Comparison of ENCODE assay signal across 8 mouse cellular contexts in the genomic region with DNA sequence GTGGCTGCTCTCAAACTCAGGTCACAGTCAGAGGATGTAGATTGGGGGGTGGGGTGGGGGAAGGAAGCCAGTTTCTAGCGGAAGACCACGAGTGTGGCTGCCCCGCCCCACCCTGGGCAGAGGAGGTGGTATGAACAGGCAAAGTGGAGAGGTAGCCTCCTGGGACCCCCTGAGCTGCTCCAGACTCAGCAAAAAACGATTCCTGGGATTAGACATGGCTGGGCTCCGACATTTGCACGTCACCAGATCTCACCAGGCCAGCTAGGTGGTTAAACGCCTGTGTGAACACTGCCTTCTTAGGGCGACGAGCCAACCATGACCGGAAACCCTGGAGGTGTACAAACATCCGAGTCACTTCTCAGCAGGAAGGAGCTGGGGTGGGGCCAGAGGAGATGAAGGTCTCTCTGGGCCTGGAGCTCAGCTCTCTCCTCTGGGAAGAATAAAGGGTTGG. TPM values are rescaled to one million over a fixed set of nuclear protein-coding genes. Genes with fewer than 3 reads are reported as not detected.
DNase-seq lines count a peak whose midpoint lies in the region; ATAC-seq and TF ChIP-seq lines count a peak whose summit lies in the region.

No protein-coding gene starts in this region.

- peak; percentile 56 for ATAC-seq in liver, embryonic 16.5 days (ENCODE audit: low read depth)
- 0 out of 2 replicates have a peak, but pooled peaks have one; percentile 18 for ATAC-seq in stomach, embryonic 14.5 days (ENCODE audit: insufficient number of reproducible peaks, insufficient read depth, low FRiP score, low read depth)

- H3K9ac ChIP-seq in liver, embryonic 16.5 days (ENCODE audit: low read depth, low read length), result no peak overlapping the region
- H3K9ac ChIP-seq in stomach, embryonic 14.5 days (replicated peaks; ENCODE audit: low read depth, low read length), result no peak overlapping the region

- intact Hi-C loops in left cerebral cortex, adult 2 months (cut with DNase I), result no loop called here
- intact Hi-C loops in left cerebral cortex, postnatal 14 days (cut with DNase I), result no loop called here

- H3K4me2 ChIP-seq in liver, embryonic 16.5 days (ENCODE audit: low read depth, low read length), result no peak overlapping the region
- H3K4me2 ChIP-seq in stomach, embryonic 14.5 days (replicated peaks; ENCODE audit: low read depth, low read length), result no peak overlapping the region

- no peaks in the 10 kb centered on the region for H3K27me3 ChIP-seq in embryonic facial prominence, embryonic 10.5 days (replicated peaks; ENCODE audit: low read depth, poor library complexity, severe bottlenecking)
- H3K27me3 ChIP-seq in liver, embryonic 16.5 days (ENCODE audit: control insufficient read depth, insufficient read depth, low read depth, low read length), result no peaks in the 10 kb centered on the region
- no peaks in the 10 kb centered on the region for H3K27me3 ChIP-seq in stomach, embryonic 14.5 days (ENCODE audit: control insufficient read depth, insufficient read depth, low read length)

- H3K27ac ChIP-seq in left cerebral cortex, adult 2 months, result peak overlapping the region; percentile 66
- H3K27ac ChIP-seq in embryonic facial prominence, embryonic 10.5 days (replicated peaks), result peak overlapping the region; percentile 57
- peak overlapping the region; percentile 43 for H3K27ac ChIP-seq in liver, embryonic 16.5 days (ENCODE audit: low read length)
- H3K27ac ChIP-seq in stomach, embryonic 14.5 days (ENCODE audit: low read length), result peak overlapping the region; percentile 2; the same call in 1 of the 2 replicates

- TF ChIP-seq CTCF in left cerebral cortex, adult 2 months (IDR thresholded peaks at IDR 0.05), result no peak

- no peak overlapping the region for H3K4me3 ChIP-seq in left cerebral cortex, adult 2 months
- H3K4me3 ChIP-seq in embryonic facial prominence, embryonic 10.5 days, result no peak overlapping the region
- H3K4me3 ChIP-seq in liver, embryonic 16.5 days (ENCODE audit: low read depth, low read length), result no peak overlapping the region
- no peak overlapping the region for H3K4me3 ChIP-seq in stomach, embryonic 14.5 days (ENCODE audit: low read depth, low read length)

- no peak for DNase-seq in left cerebral cortex, adult 2 months (ENCODE audit: extremely low spot score in 1 of 2, low spot score in 2 of 2)
- no peak for DNase-seq in left cerebral cortex, postnatal 14 days (ENCODE audit: low spot score in 2 of 2)
- no peak for DNase-seq in embryonic facial prominence, embryonic 10.5 days (ENCODE audit: low spot score)
- DNase-seq in induced T-regulatory cell, adult 2 months (ENCODE audit: low read depth), result peak; percentile 93
- no peak for DNase-seq in layer of hippocampus, postnatal 36 days
- DNase-seq in ovary, postnatal 10 days (ENCODE audit: low spot score), result no peak

- peaks cover 61% of the 10 kb centered on the region for H3K36me3 ChIP-seq in embryonic facial prominence, embryonic 10.5 days (replicated peaks)
- H3K36me3 ChIP-seq in liver, embryonic 16.5 days (ENCODE audit: control insufficient read depth, insufficient read depth), result no peaks in the 10 kb centered on the region
- peaks cover 17% of the 10 kb centered on the region for H3K36me3 ChIP-seq in stomach, embryonic 14.5 days (ENCODE audit: control insufficient read depth, insufficient read depth, low read length)

- H3K4me1 ChIP-seq in embryonic facial prominence, embryonic 10.5 days, result peaks cover 24% of the 10 kb centered on the region
- H3K4me1 ChIP-seq in liver, embryonic 16.5 days (ENCODE audit: control insufficient read depth, low read depth, low read length), result peaks cover 25% of the 10 kb centered on the region
- H3K4me1 ChIP-seq in stomach, embryonic 14.5 days (ENCODE audit: control insufficient read depth, insufficient read depth, low read length), result no peaks in the 10 kb centered on the region

- 54% methylated on average over 11 of the region's 11 CpGs for WGBS in embryonic facial prominence, embryonic 10.5 days
- WGBS in liver, embryonic 16.5 days (ENCODE audit: insufficient replicate concordance), result 24% methylated on average over 11 of the region's 11 CpGs
- WGBS in stomach, embryonic 14.5 days, result 71% methylated on average over 11 of the region's 11 CpGs

- no peaks in the 10 kb centered on the region for H3K9me3 ChIP-seq in embryonic facial prominence, embryonic 10.5 days
- H3K9me3 ChIP-seq in liver, embryonic 16.5 days (replicated peaks; ENCODE audit: control insufficient read depth, low read length), result no peaks in the 10 kb centered on the region
- H3K9me3 ChIP-seq in stomach, embryonic 14.5 days (ENCODE audit: control insufficient read depth, low read depth, low read length), result no peaks in the 10 kb centered on the region

RNA-seq across cellular contexts. Expression of a gene that starts 23.7 kb away (rescaled TPM):
- 1 to 10 TPM; 1.7 to 2.6 TPM for total RNA-seq in left cerebral cortex, adult 2 months (2021)
- total RNA-seq in left cerebral cortex, postnatal 14 days (2021), result 1 to 10 TPM; 1.0 to 1.4 TPM
- 27.6 and 35.7 TPM in 2 replicates for polyA plus RNA-seq in embryonic facial prominence, embryonic 10.5 days (2016; fragmentation: Nextera tagmentation; extraction: Ambion mirVana)
- 0.27 and 0.61 TPM in 2 replicates for polyA plus RNA-seq in liver, embryonic 16.5 days (2015; fragmentation: Nextera tagmentation; extraction: Ambion mirVana)
- polyA plus RNA-seq in stomach, embryonic 14.5 days (2014; fragmentation: Nextera tagmentation; extraction: Ambion mirVana), result 158 and 163 TPM in 2 replicates
- total RNA-seq in layer of hippocampus, postnatal 36 days (2021), result 1 to 10 TPM; 1.5 to 1.9 TPM

RNA-seq across cellular contexts. Expression of a gene that starts 24.3 kb away (rescaled TPM):
- 10 to 100 TPM; 33.2 to 36.8 TPM for total RNA-seq in left cerebral cortex, adult 2 months (2021)
- total RNA-seq in left cerebral cortex, postnatal 14 days (2021), result 10 to 100 TPM; 29.3 to 32.9 TPM
- 2.3 and 3.0 TPM in 2 replicates for polyA plus RNA-seq in embryonic facial prominence, embryonic 10.5 days (2016; fragmentation: Nextera tagmentation; extraction: Ambion mirVana)
- 0.79 and 1.1 TPM in 2 replicates for polyA plus RNA-seq in liver, embryonic 16.5 days (2015; fragmentation: Nextera tagmentation; extraction: Ambion mirVana)
- 2.7 and 3.2 TPM in 2 replicates for polyA plus RNA-seq in stomach, embryonic 14.5 days (2014; fragmentation: Nextera tagmentation; extraction: Ambion mirVana)
- total RNA-seq in layer of hippocampus, postnatal 36 days (2021), result 10 to 100 TPM; 30.1 to 32.8 TPM

RNA-seq across cellular contexts. Expression of a gene that starts 41.5 kb away (rescaled TPM):
- total RNA-seq in left cerebral cortex, adult 2 months (2021), result 10 to 100 TPM in 1 of 2 experiments, 1 to 10 TPM in 1; 9.4 to 12.3 TPM
- 10 to 100 TPM in 1 of 2 experiments, 1 to 10 TPM in 1; 9.5 to 10.6 TPM for total RNA-seq in left cerebral cortex, postnatal 14 days (2021)
- polyA plus RNA-seq in embryonic facial prominence, embryonic 10.5 days (2016; fragmentation: Nextera tagmentation; extraction: Ambion mirVana), result 29.4 and 30.9 TPM in 2 replicates
- 6.5 and 8.6 TPM in 2 replicates for polyA plus RNA-seq in liver, embryonic 16.5 days (2015; fragmentation: Nextera tagmentation; extraction: Ambion mirVana)
- polyA plus RNA-seq in stomach, embryonic 14.5 days (2014; fragmentation: Nextera tagmentation; extraction: Ambion mirVana), result 17.7 and 18.9 TPM in 2 replicates
- 10 to 100 TPM; 10.1 to 10.3 TPM for total RNA-seq in layer of hippocampus, postnatal 36 days (2021)

RNA-seq across cellular contexts. Expression of a gene that starts 46.8 kb away (rescaled TPM):
- 1 to 10 TPM; 7.9 to 8.1 TPM for total RNA-seq in left cerebral cortex, adult 2 months (2021)
- 1 to 10 TPM; 6.2 TPM for total RNA-seq in left cerebral cortex, postnatal 14 days (2021)
- 14.8 TPM in 2 replicates for polyA plus RNA-seq in embryonic facial prominence, embryonic 10.5 days (2016; fragmentation: Nextera tagmentation; extraction: Ambion mirVana)
- polyA plus RNA-seq in liver, embryonic 16.5 days (2015; fragmentation: Nextera tagmentation; extraction: Ambion mirVana), result 6.0 and 6.7 TPM in 2 replicates
- polyA plus RNA-seq in stomach, embryonic 14.5 days (2014; fragmentation: Nextera tagmentation; extraction: Ambion mirVana), result 15.6 and 18.9 TPM in 2 replicates
- total RNA-seq in layer of hippocampus, postnatal 36 days (2021), result 1 to 10 TPM; 8.3 to 9.1 TPM

RNA-seq across cellular contexts. Expression of a gene that starts 51.1 kb away (rescaled TPM):
- 1 to 10 TPM; 8.5 to 8.7 TPM for total RNA-seq in left cerebral cortex, adult 2 months (2021)
- 1 to 10 TPM; 9.2 to 9.6 TPM for total RNA-seq in left cerebral cortex, postnatal 14 days (2021)
- 10.7 and 12.2 TPM in 2 replicates for polyA plus RNA-seq in embryonic facial prominence, embryonic 10.5 days (2016; fragmentation: Nextera tagmentation; extraction: Ambion mirVana)
- polyA plus RNA-seq in liver, embryonic 16.5 days (2015; fragmentation: Nextera tagmentation; extraction: Ambion mirVana), result 2.9 and 3.2 TPM in 2 replicates
- 5.5 TPM in 2 replicates for polyA plus RNA-seq in stomach, embryonic 14.5 days (2014; fragmentation: Nextera tagmentation; extraction: Ambion mirVana)
- 1 to 10 TPM; 7.0 to 7.2 TPM for total RNA-seq in layer of hippocampus, postnatal 36 days (2021)

Comparison
In these comparisons a context has a peak if more than half of its experiments do, and no peak if none do; other contexts are left out.
1. H3K27ac ChIP-seq: peak in every context shown above with its lines; median percentile 66 in left cerebral cortex, adult 2 months; 57 in embryonic facial prominence, embryonic 10.5 days; 43 in liver, embryonic 16.5 days; 2 in stomach, embryonic 14.5 days.